Mouse (Mus musculus) liver, embryonic 12.5 days (tissue): ENCODE results near the gene Gm26657. TPM values are rescaled to one million over a fixed set of nuclear protein-coding genes. Genes with fewer than 3 reads are reported as not detected.

ENCODE experiments used
- ATAC-seq: fragments of 200-750 bp; cut with Nextera tagmentation; 2 replicates; pipeline ENCODE4 v1.8.0; 2017; ENCODE audit warnings: moderate number of reproducible peaks, mild to moderate bottlenecking, moderate library complexity
- H3K27ac ChIP-seq: fragments of 300-500 bp; sonication (generic); 2 replicates; pipeline ENCODE4 v1.5.1; 2016; ENCODE audit warnings: mild to moderate bottlenecking
- H3K27me3 ChIP-seq: fragments of 300-500 bp; sonication (generic); replicated peaks from 2 replicates; pipeline ENCODE4 v1.6.1; 2016; ENCODE audit warnings: mild to moderate bottlenecking, moderate library complexity
- H3K36me3 ChIP-seq: fragments of 300-500 bp; sonication (generic); 2 replicates; pipeline ENCODE4 v1.6.1; 2016; ENCODE audit warnings: mild to moderate bottlenecking, moderate library complexity
- H3K4me1 ChIP-seq: fragments of 300-500 bp; sonication (generic); 2 replicates; pipeline ENCODE4 v1.6.1; 2016
- H3K4me2 ChIP-seq: fragments of 300-500 bp; sonication (generic); 2 replicates; pipeline ENCODE4 v1.6.1; 2016; ENCODE audit warnings: mild to moderate bottlenecking, moderate library complexity
- H3K4me3 ChIP-seq: fragments of 300-500 bp; sonication (generic); 2 replicates; pipeline ENCODE4 v1.5.1; 2016; ENCODE audit warnings: mild to moderate bottlenecking, moderate library complexity
- H3K9ac ChIP-seq: fragments of 300-500 bp; sonication (generic); 2 replicates; pipeline ENCODE4 v1.6.1; 2016; ENCODE audit warnings: mild to moderate bottlenecking, moderate library complexity
- H3K9me3 ChIP-seq: fragments of 300-500 bp; sonication (generic); replicated peaks from 2 replicates; pipeline ENCODE4 v1.6.1; 2016; ENCODE audit warnings: mild to moderate bottlenecking, moderate library complexity
- WGBS: fragments of 180-500 bp; shearing (Covaris S2); methylation state at CpG from one replicate; pipeline ENCODE4 v1.1.7; 2016; ENCODE audit not compliant: insufficient replicate concordance; 5-methylcytosine and 5-hydroxymethylcytosine counted together
- polyA plus RNA-seq: library from polyadenylated mRNA; unstranded; fragments of >200 nt; fragmentation: Nextera tagmentation; extraction: Ambion mirVana; gene quantifications from 2 replicates; pipeline ENCODE4 v1.2.1, GENCODE M21; 2016

Gm26657 gene
- polyA plus RNA-seq, 1 experiment from 2014 or later, result not detected

DNA sequence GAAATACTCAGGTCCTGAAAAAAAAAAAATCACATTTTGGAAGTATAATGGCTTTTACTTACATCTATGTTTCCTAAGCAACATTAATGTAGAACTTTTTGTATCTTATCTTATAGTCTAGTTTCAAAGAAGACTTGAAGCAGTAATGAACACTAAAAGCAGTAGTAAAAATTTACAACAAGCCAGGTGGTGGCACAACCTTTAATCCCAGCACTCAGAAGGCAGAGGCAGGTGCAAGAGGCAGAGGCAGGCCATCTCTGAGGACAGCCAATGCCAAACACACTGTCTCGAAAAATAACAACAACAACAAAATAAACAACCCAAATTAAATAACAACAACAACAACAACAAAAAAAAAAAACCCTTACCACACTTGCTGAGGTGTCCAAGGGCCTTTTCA is 31.2 kb downstream of the Gm26657 start:
- Histone ChIP-seq H3K27ac (no peak overlapping the region), H3K4me2 (no peak overlapping the region), H3K9me3 (no peaks in the 10 kb centered on the region), H3K4me3 (no peak overlapping the region), H3K36me3 (peaks cover 91% of the 10 kb centered on the region), H3K4me1 (no peaks in the 10 kb centered on the region), H3K9ac (no peak overlapping the region), H3K27me3 (no peaks in the 10 kb centered on the region)
- WGBS, result 59% methylated on average over 1 of the region's 1 CpGs
- no peak for ATAC-seq

Other genes starting within 250 kb of the Gm26657 start
- not detected in 2 replicates for gene Actl7b, start 1.4 kb downstream of the Gm26657 start, polyA plus RNA-seq
- not detected in 2 replicates for gene Actl7a, start 3.3 kb downstream of the Gm26657 start, polyA plus RNA-seq
- 28.6 and 30.2 TPM in 2 replicates for gene Elp1, start 62.3 kb downstream of the Gm26657 start, polyA plus RNA-seq
- 9.4 and 11.4 TPM in 2 replicates for gene Fam206a, start 62.3 kb downstream of the Gm26657 start, polyA plus RNA-seq
- 13.1 and 13.4 TPM in 2 replicates for gene Ctnnal1, start 125.1 kb downstream of the Gm26657 start, polyA plus RNA-seq
- 5.8 and 6.1 TPM in 2 replicates for gene Tmem245, start 207.4 kb downstream of the Gm26657 start, polyA plus RNA-seq